Mouse (Mus musculus) layer of hippocampus, adult 8-10 months (tissue): ENCODE measurements around the gene Chrm2. TPM values are rescaled to one million over a fixed set of nuclear protein-coding genes. Genes with fewer than 3 reads are reported as not detected.

Experiments used
- DNase-seq, 2 experiments: peaks; one replicate each; pipeline ENCODE4 v3.0.0; 2022; ENCODE audit warnings: low spot score in 2 of 2
- microRNA-seq, 2 experiments: library from miRNA; unstranded; fragments of <30 nt; microRNA quantifications; one replicate each; pipeline ENCODE4 v1.2.0; 2022
- total RNA-seq, 4 experiments: library from RNA; stranded (reverse); gene quantifications; 2 replicates each; pipeline ENCODE4 v1.2.4; 2022

The Chrm2 gene
- total RNA-seq, 4 experiments from 2014 or later: 4.0 to 5.5 (median 4.9) TPM

DNA sequence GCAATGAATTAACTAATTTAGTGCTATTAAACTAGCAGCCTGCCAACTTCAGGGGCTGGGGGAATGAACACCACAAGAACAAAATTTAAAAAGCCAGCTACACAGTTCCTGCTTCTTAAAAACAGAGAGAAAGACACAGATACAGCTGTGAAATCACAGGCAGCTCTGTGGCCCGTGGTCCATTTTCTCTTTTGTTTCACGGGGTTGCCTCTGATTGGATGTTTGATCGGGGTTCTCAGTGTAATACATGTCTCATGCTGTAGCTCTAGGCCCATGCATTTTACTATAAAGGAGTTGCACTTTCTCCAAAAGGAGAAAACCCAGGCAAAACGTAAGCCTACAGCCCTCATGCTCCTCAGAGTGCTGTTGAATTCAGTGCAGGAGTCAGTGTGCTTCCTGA lies 128.6 kb downstream of the Chrm2 start:
- DNase-seq: no peak

DNA sequence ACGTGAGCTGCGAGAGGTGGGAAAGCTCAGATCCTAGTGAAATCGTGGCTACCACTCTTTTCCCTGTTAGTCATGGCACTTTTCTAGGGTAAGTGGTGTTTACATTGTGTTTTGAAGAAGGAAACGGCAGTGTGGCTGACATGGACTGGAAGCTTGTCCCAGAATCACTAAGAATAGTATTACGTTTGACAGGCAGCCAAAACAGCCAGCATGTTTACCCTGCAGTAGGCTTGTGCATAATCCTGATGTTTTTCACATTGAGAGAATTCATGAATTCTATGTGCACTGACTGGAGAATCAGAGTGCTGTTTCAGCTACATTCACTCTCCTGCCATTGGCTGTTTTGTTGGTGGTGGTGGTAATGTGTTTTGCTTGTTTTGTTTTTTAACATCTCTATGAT lies 129.4 kb downstream of the Chrm2 start:
- no peak for DNase-seq

DNA sequence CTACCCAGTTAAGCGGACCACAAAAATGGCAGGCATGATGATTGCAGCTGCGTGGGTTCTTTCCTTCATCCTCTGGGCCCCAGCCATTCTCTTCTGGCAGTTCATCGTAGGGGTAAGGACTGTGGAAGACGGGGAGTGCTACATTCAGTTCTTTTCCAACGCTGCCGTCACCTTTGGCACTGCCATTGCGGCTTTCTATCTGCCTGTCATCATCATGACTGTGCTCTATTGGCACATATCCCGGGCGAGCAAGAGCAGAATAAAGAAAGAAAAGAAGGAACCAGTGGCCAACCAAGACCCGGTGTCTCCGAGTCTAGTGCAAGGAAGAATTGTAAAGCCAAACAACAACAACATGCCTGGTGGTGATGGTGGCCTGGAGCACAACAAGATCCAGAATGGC lies 135.7 kb downstream of the Chrm2 start:
- no peak for DNase-seq

DNA sequence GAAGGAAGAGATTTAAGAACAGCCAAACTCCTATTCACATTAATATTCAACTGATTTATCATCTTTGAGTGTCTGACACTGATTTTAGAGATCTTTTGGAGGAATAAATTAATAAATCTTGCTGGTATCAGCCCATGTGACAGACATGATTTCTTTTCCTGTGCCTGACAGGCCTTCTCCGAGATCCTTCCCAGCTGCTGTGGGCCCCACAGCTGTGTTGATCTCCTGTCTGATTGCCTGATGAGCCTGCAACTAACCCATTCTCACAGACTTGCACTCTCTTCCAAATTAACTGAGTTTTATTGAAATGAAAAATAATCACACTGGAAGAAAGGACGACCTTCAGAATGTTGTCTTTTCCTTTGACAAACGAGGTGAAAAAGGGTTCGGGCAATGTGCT lies 140.6 kb downstream of the Chrm2 start:
- no peak for DNase-seq

DNA sequence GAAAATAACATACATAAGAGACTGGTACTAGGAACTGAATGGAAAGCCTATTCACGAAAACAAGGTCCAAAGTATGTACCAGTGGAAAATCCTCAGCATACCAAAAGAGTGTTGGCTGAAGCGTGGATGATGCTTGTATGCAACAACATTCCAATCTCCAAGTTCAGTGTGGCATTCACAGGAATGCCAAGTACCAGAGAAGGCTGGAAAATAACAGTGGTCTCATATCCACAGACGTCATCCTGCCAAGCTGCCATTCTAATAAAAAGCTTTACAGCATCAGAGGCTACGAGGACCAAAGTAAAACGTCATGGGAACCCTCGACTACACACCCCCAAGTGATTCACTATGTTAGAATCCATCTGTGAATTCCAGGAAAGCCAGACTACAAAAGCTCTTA lies 153.4 kb downstream of the Chrm2 start:
- DNase-seq: no peak

DNA sequence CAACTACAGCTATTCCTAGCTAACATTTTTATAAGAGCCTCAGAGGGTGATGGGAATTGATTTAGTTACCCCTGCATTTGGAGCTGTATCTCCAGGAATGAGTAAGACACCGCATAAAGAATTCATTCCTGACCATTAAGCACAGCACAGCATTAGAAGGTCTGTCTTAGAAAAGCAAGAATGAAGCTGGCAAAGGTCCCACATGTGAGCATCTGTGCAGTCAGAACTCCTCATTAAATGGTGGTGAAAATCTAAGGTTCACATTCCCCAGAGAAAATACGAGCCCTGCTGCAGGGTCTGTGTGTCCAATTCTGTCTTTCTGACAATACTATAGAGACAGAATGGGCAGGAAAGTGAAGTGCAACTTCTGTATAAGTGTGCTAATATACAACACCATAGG lies 179.0 kb downstream of the Chrm2 start:
- DNase-seq: no peak

Small RNA genes lying within 50 kb of the gene (microRNA-seq; reads per million reads assigned to microRNA genes)
- gene Mir490: 118 to 182 reads per million in 2 experiments
